Mouse (Mus musculus) megakaryocyte, adult 5-6 weeks (primary cell): Measurements from ENCODE around the gene Rpl26. TPM values are rescaled to one million over a fixed set of nuclear protein-coding genes. Genes with fewer than 3 reads are reported as not detected.
A peak's percentile ranks its signal among the peaks of the same experiment; 100 is the strongest.

Source experiments
- ATAC-seq: 2 replicates; pipeline ENCODE4 v1.8.0; 2016; ENCODE audit warnings: mild to moderate bottlenecking, inconsistent platforms; ENCODE audit not compliant: poor library complexity, severe bottlenecking
- total RNA-seq, 2 experiments: library from RNA; stranded (forward) in 1 of 2; stranded (reverse) in 1 of 2; fragments of 153-499, 151-499 nt in 1 of 2; fragments of 221-1000, 200-1000 nt in 1 of 2; gene quantifications; 2 replicates each; pipeline versions ENCODE4 v1.2.3 to v1.2.4; 2015 to 2017

Rpl26 gene
- total RNA-seq, 2 experiments from 2014 or later, result 2,468 to 4,069 TPM

- ATAC-seq, result no peak
Observed at GRCm38 (mm10) chr11:68888653-68889052, 12.7 kb upstream of the Rpl26 start.

- no peak for ATAC-seq
Observed at GRCm38 (mm10) chr11:68890625-68891024, 10.8 kb upstream of the Rpl26 start.

- ATAC-seq, result no peak
Observed at GRCm38 (mm10) chr11:68891823-68892222, 9.6 kb upstream of the Rpl26 start.

GRCm38 (mm10) chr11:68892233-68892832 is 9.1 kb upstream of the Rpl26 start:
- ATAC-seq, result no peak

GRCm38 (mm10) chr11:68893911-68894464 is 7.4 kb upstream of the Rpl26 start:
- ATAC-seq, result no peak

GRCm38 (mm10) chr11:68896247-68896646 is 5.1 kb upstream of the Rpl26 start:
- ATAC-seq, result no peak

GRCm38 (mm10) chr11:68897120-68897519 is 4.3 kb upstream of the Rpl26 start:
- ATAC-seq, result peak; percentile 39; the same call in 1 of the 2 replicates

- ATAC-seq, result no peak
Observed at GRCm38 (mm10) chr11:68897838-68898237, 3.5 kb upstream of the Rpl26 start.

GRCm38 (mm10) chr11:68898790-68899189 is 2.6 kb upstream of the Rpl26 start:
- ATAC-seq, result no peak

- no peak for ATAC-seq
Observed at GRCm38 (mm10) chr11:68899815-68900214, 1.6 kb upstream of the Rpl26 start.

GRCm38 (mm10) chr11:68900519-68901350 is 648 bp upstream of the Rpl26 start:
- ATAC-seq, result no peak; the same call in 1 of the 2 replicates

- no peak for ATAC-seq
Observed at GRCm38 (mm10) chr11:68902047-68902364, 623 bp downstream of the Rpl26 start.

- ATAC-seq, result no peak
Observed at GRCm38 (mm10) chr11:68902367-68902766, 984 bp downstream of the Rpl26 start.

GRCm38 (mm10) chr11:68902823-68903222 is 1.4 kb downstream of the Rpl26 start:
- no peak for ATAC-seq

- ATAC-seq, result no peak
Observed at GRCm38 (mm10) chr11:68903775-68904174, 2.4 kb downstream of the Rpl26 start.

- ATAC-seq, result 0 out of 2 replicates have a peak, but pooled peaks have one; percentile 33
Observed at GRCm38 (mm10) chr11:68904375-68905137, 3.2 kb downstream of the Rpl26 start.

- ATAC-seq, result no peak
Observed at GRCm38 (mm10) chr11:68905138-68905531, 3.8 kb downstream of the Rpl26 start.

GRCm38 (mm10) chr11:68905665-68906460 is 4.5 kb downstream of the Rpl26 start:
- no peak for ATAC-seq

- ATAC-seq, result no peak
Observed at GRCm38 (mm10) chr11:68906461-68906790, 5.0 kb downstream of the Rpl26 start.

GRCm38 (mm10) chr11:68907251-68907650 is 5.9 kb downstream of the Rpl26 start:
- no peak for ATAC-seq
